Mouse (Mus musculus) megakaryocyte-erythroid progenitor cell, adult 5 weeks (primary cell): ENCODE data around the gene 1110008P14Rik. TPM values are rescaled to one million over a fixed set of nuclear protein-coding genes. Genes with fewer than 3 reads are reported as not detected.

Source experiments
- polyA plus RNA-seq: library from polyadenylated mRNA; stranded (reverse); fragments of >175 nt; gene quantifications from 2 replicates; pipeline ENCODE4 v1.2.3, GENCODE M21; 2012

1110008P14Rik gene
- 47.1 and 56.7 TPM in 2 replicates for polyA plus RNA-seq

DNA sequence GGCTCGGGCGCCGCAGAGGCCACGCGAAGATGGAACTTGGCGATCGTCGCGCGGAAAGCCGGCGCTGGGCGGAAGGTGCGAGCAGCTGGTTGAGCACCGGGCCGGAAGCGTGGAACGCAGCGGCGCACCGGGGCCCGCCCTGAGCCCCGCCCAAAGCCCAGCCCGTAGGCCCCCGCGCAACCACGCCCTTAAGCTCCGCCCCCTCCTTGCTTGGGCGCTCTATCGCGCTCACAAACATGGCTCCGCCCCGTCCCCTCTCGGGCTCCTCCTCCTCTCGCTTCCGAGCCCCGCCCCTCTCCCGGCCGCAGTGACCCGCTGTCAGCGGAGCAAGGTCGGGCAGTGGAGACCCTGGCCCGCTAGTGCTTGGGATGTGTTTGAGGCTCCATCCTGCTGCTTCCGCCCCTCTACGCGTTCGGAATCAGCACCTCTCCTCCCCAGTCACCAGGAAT, at the start of gene 1110008P14Rik:
Gene 1110008P14Rik (minus strand): TSS at position 164 of the 449 bp plus-strand sequence.

GRCm38 (mm10) chr2:32395484-32395945, 13.8 kb upstream of the 1110008P14Rik start, which contains the start of gene Ptges2:
TSS of gene Ptges2 (plus strand) at chr2:32395896.

GRCm38 (mm10) chr2:32387706-32388490, 6.2 kb upstream of the 1110008P14Rik start, which contains the start of gene Lcn2:
TSS of gene Lcn2 (minus strand) at chr2:32388252.

DNA sequence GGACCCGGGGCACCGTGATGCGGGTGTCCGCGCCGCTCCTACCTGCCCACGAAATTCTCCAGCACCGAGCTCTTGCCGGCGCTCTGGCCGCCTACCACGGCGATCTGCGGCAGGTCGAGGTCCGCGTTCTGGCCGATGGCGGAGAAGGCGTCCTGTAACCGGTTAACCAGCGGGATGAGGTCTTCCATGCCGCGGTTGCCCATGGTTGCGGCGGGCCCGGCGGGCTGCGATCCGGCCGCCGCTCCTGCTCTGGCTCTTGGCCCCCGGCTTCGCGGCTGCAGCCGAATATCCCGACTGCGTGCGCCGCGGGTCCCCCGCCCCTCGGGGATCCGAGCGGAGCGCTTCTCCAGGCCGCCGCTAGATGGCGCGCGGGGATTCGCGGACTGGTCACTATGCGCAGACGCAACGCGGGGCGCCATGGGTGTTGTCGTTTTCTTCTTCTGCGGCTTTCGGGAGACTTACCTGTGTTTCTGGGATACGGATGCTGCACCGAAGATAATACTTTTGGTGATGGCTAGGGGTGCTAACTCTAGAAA, 28.7 kb downstream of the 1110008P14Rik start, which contains the start of gene Dnm1:
Gene Dnm1 (minus strand): TSS at position 332 of the 536 bp plus-strand sequence.

GRCm38 (mm10) chr2:32352151-32353006, 29.4 kb downstream of the 1110008P14Rik start, which contains the start of gene Ciz1:
TSS of gene Ciz1 (plus strand) at chr2:32352327.

Other genes with a start within 250 kb of the 1110008P14Rik start
- 51.0 and 68.3 TPM in 2 replicates for gene Prrc2b, start 230.9 kb downstream of the 1110008P14Rik start, polyA plus RNA-seq
- gene Pomt1, start 145.3 kb downstream of the 1110008P14Rik start, polyA plus RNA-seq = 25.3 and 27.2 TPM in 2 replicates
- 76.4 and 86.0 TPM in 2 replicates for gene Uck1, start 121.8 kb downstream of the 1110008P14Rik start, polyA plus RNA-seq
- 31.1 and 37.8 TPM in 2 replicates for gene Golga2, start 94.6 kb downstream of the 1110008P14Rik start, polyA plus RNA-seq
- gene Swi5, start 93.9 kb downstream of the 1110008P14Rik start, polyA plus RNA-seq = 327 and 356 TPM in 2 replicates
- gene Ciz1, start 29.6 kb downstream of the 1110008P14Rik start, polyA plus RNA-seq = 331 and 409 TPM in 2 replicates
- gene Dnm1, start 28.6 kb downstream of the 1110008P14Rik start, polyA plus RNA-seq = 0.74 and 0.85 TPM in 2 replicates
- gene Lcn2, start 6.3 kb upstream of the 1110008P14Rik start, polyA plus RNA-seq = 344 and 392 TPM in 2 replicates
- 5.8 and 6.1 TPM in 2 replicates for gene Ptges2, start 14.0 kb upstream of the 1110008P14Rik start, polyA plus RNA-seq
- 3.2 and 6.1 TPM in 2 replicates for gene Naif1, start 68.5 kb upstream of the 1110008P14Rik start, polyA plus RNA-seq
- gene Slc25a25, start 69.5 kb upstream of the 1110008P14Rik start, polyA plus RNA-seq = 21.5 and 26.0 TPM in 2 replicates
- 11.1 and 12.4 TPM in 2 replicates for gene Fam102a, start 153.4 kb upstream of the 1110008P14Rik start, polyA plus RNA-seq
- 7.6 and 9.2 TPM in 2 replicates for gene Dpm2, start 188.9 kb upstream of the 1110008P14Rik start, polyA plus RNA-seq
- 0.05 TPM in 1 of 2 replicates, not detected in the other for gene Pip5kl1, start 192.9 kb upstream of the 1110008P14Rik start, polyA plus RNA-seq
- gene 9430097D07Rik, start 193.7 kb upstream of the 1110008P14Rik start, polyA plus RNA-seq = not detected in 2 replicates
- 50.3 and 53.0 TPM in 2 replicates for gene St6galnac4, start 205.2 kb upstream of the 1110008P14Rik start, polyA plus RNA-seq
- gene St6galnac6, start 217.8 kb upstream of the 1110008P14Rik start, polyA plus RNA-seq = 45.6 and 49.4 TPM in 2 replicates
- gene Ak1, start 239.8 kb upstream of the 1110008P14Rik start, polyA plus RNA-seq = 1.7 and 1.8 TPM in 2 replicates